Mouse (Mus musculus) bone marrow macrophage, adult 2 months (primary cell): ENCODE measurements at regions not wholly inside any gene's neighbourhood (a gene's known extent, or its start where the extent isn't known, plus 50 kb on each side); places are given as distances from the start of the nearest gene placed in this dataset.

Experiments used
- H3K27ac ChIP-seq: 2 replicates; pipeline ENCODE4 v1.5.1; 2012; ENCODE audit warnings: low read depth, low read length; ENCODE audit not compliant: insufficient read depth
- H3K4me1 ChIP-seq: 2 replicates; pipeline ENCODE4 v1.6.1; 2012; ENCODE audit warnings: low read length; ENCODE audit not compliant: control insufficient read depth, insufficient read depth
- H3K4me3 ChIP-seq: 2 replicates; pipeline ENCODE4 v1.5.1; 2012; ENCODE audit warnings: mild to moderate bottlenecking, low read length, moderate library complexity; ENCODE audit not compliant: insufficient read depth
- CTCF ChIP-seq: IDR thresholded peaks from 2 replicates; pipeline ENCODE4 v1.5.1; 2012; ENCODE audit warnings: low read depth, mild to moderate bottlenecking, low read length, moderate library complexity
- POLR2A ChIP-seq: IDR thresholded peaks from 2 replicates; pipeline ENCODE4 v1.6.1; 2012; ENCODE audit warnings: mild to moderate bottlenecking, low read depth, low read length, borderline replicate concordance

- H3K4me1 ChIP-seq, result no peaks in the 10 kb centered on the region
- no peak overlapping the region for H3K4me3 ChIP-seq
- TF ChIP-seq CTCF, result no peak
- no peak for TF ChIP-seq POLR2A
- no peak overlapping the region for H3K27ac ChIP-seq
Observed at GRCm38 (mm10) chr7:114912109-114912508, 168.6 kb downstream of the Insc start.

- no peak overlapping the region for H3K27ac ChIP-seq
- no peak overlapping the region for H3K4me3 ChIP-seq
- TF ChIP-seq CTCF (peak; percentile 20; the same call in 1 of the 2 replicates), POLR2A (no peak)
- H3K4me1 ChIP-seq, result no peaks in the 10 kb centered on the region
Observed at GRCm38 (mm10) chr7:114922155-114922554, 178.7 kb downstream of the Insc start.

GRCm38 (mm10) chr7:114933861-114934260, 190.4 kb downstream of the Insc start:
- Histone ChIP-seq H3K27ac (no peak overlapping the region), H3K4me1 (no peaks in the 10 kb centered on the region), H3K4me3 (no peak overlapping the region)
- TF ChIP-seq POLR2A (no peak), CTCF (no peak)

GRCm38 (mm10) chr7:114950759-114951158, 207.3 kb downstream of the Insc start:
- Histone ChIP-seq H3K4me1 (no peaks in the 10 kb centered on the region; the same call in 1 of the 2 replicates), H3K27ac (no peak overlapping the region), H3K4me3 (no peak overlapping the region)
- TF ChIP-seq POLR2A (no peak), CTCF (no peak)

GRCm38 (mm10) chr7:114963206-114963605, 219.7 kb downstream of the Insc start:
- TF ChIP-seq POLR2A (no peak), CTCF (no peak)
- no peak overlapping the region for H3K4me3 ChIP-seq
- no peak overlapping the region for H3K27ac ChIP-seq
- no peaks in the 10 kb centered on the region for H3K4me1 ChIP-seq

- Histone ChIP-seq H3K4me1 (no peaks in the 10 kb centered on the region), H3K4me3 (no peak overlapping the region), H3K27ac (no peak overlapping the region)
- TF ChIP-seq POLR2A (no peak), CTCF (no peak)
Observed at GRCm38 (mm10) chr7:114965923-114966322, 222.4 kb downstream of the Insc start.

GRCm38 (mm10) chr7:114986481-114986880, 243.0 kb downstream of the Insc start:
- H3K4me1 ChIP-seq, result no peaks in the 10 kb centered on the region
- TF ChIP-seq CTCF (no peak), POLR2A (no peak)
- no peak overlapping the region for H3K27ac ChIP-seq
- H3K4me3 ChIP-seq, result no peak overlapping the region

- Histone ChIP-seq H3K27ac (no peak overlapping the region), H3K4me3 (no peak overlapping the region), H3K4me1 (no peaks in the 10 kb centered on the region)
- TF ChIP-seq CTCF (no peak), POLR2A (no peak)
Observed at GRCm38 (mm10) chr7:114991255-114991654, 247.8 kb downstream of the Insc start.

GRCm38 (mm10) chr7:114992440-114992839, 248.9 kb downstream of the Insc start:
- Histone ChIP-seq H3K4me3 (no peak overlapping the region), H3K27ac (no peak overlapping the region), H3K4me1 (no peaks in the 10 kb centered on the region)
- TF ChIP-seq CTCF (no peak), POLR2A (no peak)

- H3K4me3 ChIP-seq, result no peak overlapping the region
- TF ChIP-seq POLR2A (no peak), CTCF (no peak)
- H3K27ac ChIP-seq, result no peak overlapping the region
- no peaks in the 10 kb centered on the region for H3K4me1 ChIP-seq
Observed at GRCm38 (mm10) chr7:115000796-115001524, 257.5 kb downstream of the Insc start.

- H3K4me1 ChIP-seq, result no peaks in the 10 kb centered on the region
- H3K4me3 ChIP-seq, result no peak overlapping the region
- no peak overlapping the region for H3K27ac ChIP-seq
- TF ChIP-seq CTCF, result no peak
- no peak for TF ChIP-seq POLR2A
Observed at GRCm38 (mm10) chr7:115014253-115014998, 270.9 kb downstream of the Insc start.
